Mouse (Mus musculus): ENCODE results near the gene Gm3127.
"Not testable (repeated sequence)": the region's sequence is repeated elsewhere in the genome, so short reads cannot be mapped to it uniquely, and the experiment has no call there.

The Gm3127 gene

GRCm38 (mm10) chr14:4164730-4165129, at the start of gene Gm3127:
TSS of gene Gm3127 (plus strand) at chr14:4165030.
- not testable (repeated sequence) for DNase-seq (ENCODE audit: low read depth, low spot score)

DNA sequence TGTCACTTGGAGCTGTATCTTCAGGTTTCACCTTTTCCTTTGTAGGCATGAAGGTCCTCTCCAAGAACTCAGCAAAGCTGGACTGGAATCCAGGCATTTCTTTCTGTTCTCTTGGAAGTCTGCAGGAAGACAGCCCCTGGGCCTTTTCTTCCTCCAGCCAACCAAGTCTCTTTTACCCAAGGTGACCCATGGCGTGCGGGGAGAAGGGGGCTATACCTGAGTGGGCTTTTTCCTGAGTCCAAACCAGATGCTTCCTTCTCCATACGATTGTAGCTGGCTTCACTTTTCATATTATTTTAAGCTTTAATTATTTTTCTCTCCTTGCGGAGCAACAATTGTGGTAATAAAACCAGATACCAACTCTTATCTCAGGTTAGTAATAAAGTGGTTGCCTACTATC, 23.2 kb upstream of the Gm3127 start:
- not testable (repeated sequence) for DNase-seq (ENCODE audit: low read depth, low spot score)

DNA sequence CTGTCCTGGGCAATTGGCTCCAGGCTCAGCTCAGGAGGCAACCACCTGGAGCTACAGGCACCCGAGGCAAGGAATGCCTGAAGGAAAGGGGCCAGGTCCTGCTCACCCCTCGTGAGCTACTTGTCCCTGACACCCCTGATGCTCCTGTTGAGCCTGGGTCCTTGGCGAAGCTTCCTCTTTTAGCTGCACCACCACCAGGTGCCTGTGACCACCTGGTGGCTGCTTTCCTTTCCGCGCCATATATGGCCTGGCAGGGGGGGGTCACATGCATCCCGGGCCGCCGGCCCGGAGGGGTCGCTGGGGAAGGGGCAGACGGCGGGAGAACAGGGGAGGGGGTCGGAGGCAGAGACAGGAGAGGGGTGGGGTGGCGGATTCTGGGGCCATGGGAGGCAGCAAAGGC, 17.2 kb downstream of the Gm3127 start:
- not testable (repeated sequence) for DNase-seq (ENCODE audit: low read depth, low spot score)

DNA sequence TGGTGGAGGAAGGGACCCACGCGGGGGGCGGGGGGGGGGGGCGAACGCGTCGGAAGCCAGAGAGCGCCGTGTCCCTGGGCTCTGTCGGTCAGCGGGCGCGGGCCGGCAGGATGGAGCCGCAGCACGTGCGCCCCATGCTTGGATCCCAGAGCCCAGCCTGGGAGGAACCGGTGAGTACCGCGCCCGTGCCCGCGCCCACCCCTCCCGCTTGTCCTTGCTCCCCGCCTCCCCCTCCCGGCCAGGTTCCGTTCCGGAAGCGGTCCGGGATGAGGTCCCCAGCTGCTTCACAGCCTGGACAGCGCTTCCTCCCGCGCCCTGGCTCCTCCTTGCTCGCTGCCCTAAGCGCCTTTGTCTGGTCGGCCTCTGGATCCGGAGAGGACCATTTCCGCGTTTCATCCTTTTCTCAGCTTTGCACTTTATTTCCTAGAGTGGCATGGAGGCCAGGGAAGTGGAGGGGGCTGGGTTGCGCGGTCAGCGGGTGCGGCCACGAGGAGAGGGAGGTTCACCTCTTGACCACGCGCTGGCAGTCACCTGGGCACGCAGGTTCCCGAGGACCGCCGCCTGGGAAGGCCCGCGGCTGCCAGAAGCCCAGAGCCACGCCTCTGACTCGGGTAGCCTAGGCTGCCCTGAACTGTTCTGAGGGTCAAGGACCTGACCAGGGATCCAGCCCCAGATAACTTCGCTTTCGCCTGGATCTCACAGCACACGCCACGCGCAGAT, 17.8 kb downstream of the Gm3127 start, which contains the start of gene Gm2974:
TSS of gene Gm2974 (plus strand) at position 86 of the 720 bp plus-strand sequence.
- DNase-seq (ENCODE audit: low read depth, low spot score) = not testable (repeated sequence)

DNA sequence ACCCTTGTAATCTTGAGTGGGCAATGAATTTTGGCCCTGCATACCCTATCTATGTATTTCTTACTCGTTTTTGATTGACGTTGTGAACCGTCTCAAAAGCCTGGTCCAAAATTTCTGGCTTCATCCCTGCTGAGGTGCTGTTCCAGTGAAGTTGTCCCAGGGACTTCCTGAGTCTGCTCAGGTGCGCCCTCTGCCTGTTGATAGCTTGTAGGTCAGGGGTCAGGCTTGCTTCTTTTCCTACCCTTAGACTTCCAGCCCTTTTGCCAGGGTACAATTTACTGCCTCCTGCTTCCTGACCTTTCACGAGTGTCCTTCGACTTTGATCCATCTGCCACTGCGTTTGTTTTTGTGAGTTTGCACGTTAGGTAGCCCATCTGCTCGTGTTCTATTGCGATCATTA, 18.5 kb downstream of the Gm3127 start:
- DNase-seq (ENCODE audit: low read depth, low spot score) = not testable (repeated sequence)

All from CD4-positive, CD25-positive, alpha-beta regulatory T cell, adult 2 months (primary cell).